Mouse (Mus musculus) thymus, postnatal 25 days (tissue): ENCODE measurements around the gene Zkscan6.

ENCODE experiments used
- DNase-seq: peaks from one replicate; pipeline ENCODE4 v3.0.0; 2022

Zkscan6 gene

GRCm38 (mm10) chr11:65806909-65807504 lies at the start of gene Zkscan6:
Gene Zkscan6, plus strand, starts transcription at chr11:65807175.
- peak; percentile 87 for DNase-seq

DNA sequence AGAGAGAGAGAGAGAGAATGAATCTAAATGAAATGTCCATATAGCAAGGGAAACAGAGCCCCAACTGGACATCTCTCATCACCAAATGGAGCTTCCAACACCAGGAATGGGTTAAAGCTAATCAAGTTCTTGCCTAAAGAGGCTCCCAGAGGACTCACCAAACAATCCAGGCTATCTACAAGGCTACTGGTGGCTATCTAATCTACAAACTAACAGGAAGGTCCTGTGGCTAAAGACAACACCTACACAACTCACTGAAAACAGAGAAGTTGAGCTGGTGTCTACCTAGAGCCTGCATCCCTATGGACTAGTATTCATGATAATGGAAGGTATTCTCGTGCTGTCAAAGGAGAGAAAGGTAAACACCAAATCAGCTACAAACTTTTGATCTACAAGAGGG lies 47.6 kb upstream of the Zkscan6 start:
- DNase-seq = no peak

GRCm38 (mm10) chr11:65760912-65761311 lies 46.1 kb upstream of the Zkscan6 start:
- DNase-seq = no peak

DNA sequence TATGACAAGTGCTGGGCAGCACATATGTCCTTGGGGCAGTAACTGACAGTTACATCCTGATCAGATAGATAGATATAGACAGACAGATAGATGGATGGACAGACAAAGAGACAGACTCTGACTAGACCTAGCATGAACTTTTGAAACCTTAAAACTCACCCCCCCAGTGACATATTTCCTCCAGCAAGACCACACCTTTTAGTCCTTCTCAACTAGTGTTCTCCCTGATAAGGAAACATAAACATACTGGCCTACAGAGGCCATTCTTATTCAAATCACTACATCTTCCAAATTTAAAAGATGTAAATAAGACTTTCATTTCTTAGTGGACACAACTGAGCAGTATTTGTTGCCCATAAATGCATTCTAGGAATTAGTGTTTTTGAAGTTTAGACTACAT lies 38.5 kb upstream of the Zkscan6 start:
- DNase-seq = no peak

DNA sequence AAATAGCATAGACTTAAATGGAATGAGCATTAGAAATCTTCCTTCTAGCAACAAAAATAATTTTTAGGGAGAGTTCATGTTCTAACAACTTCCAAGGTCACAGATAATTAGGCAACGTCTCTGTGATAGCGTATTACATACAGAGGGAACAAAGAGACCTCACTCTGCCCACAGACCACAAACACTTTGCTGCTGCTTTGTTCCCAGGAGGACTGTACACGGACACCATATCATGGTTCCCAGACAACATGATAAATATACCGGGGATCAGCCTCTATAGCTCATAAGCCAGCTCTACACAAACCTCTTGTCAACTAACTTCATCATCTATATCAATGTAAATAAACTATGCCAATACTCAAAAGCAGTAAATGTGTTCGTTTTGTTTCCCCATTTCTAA lies 37.0 kb upstream of the Zkscan6 start:
- DNase-seq = no peak

- no peak for DNase-seq
Measured at GRCm38 (mm10) chr11:65771546-65771945, 35.4 kb upstream of the Zkscan6 start.

DNA sequence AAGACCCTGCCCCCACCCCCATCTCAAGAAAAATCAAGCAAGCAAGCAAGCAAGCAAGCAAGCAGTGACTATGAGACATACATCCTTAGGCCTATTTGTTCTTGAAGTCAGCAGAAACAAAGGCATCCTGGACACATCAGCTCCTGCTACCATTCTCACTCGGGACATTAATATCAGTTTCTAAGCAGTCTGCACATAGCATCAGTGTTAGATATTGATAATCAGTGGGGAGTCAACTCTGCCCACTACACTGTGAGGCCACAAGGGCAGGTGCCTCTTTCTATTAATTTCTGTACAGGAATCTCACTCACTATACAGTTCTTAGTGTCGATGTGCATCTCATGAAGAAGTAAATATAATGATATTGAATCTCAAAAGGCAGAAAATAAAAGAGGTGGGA lies 33.4 kb upstream of the Zkscan6 start:
- DNase-seq = no peak

- no peak for DNase-seq
Measured at GRCm38 (mm10) chr11:65773946-65774656, 32.9 kb upstream of the Zkscan6 start.

DNA sequence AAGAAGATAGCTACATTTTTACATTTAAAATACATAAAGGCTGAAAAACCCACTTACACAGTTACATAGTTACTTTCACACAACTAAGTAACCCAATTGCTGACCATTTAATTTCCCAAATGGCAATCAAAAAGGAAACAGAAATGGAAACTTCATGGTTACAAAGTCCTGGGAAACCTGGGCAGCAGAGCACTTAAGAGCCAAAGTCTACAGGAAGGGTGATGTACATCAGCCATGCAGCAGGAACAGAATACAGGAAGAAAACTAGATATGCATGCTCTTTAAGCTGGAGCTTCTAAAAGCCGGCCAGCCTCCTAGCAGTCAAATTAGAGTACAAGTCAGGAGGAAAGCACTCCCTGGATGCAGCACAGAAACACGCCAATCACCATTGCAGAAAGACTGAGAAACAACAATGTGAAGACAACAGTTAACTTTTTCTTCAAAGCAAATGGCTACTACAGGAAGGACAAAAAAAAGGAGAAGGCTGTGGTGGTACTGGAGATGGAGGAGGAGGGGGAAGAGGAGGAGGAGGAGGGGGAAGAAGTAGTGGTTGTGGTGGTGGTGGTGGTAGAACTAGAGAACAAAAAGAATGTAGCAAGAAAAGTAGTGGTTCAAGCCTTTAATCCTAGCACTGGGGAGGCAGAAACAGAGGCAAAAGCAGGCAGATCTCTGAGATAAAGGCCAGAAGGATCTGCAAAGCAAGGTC lies 29.9 kb upstream of the Zkscan6 start:
- DNase-seq = no peak

- DNase-seq = no peak
Measured at GRCm38 (mm10) chr11:65777810-65778209, 29.2 kb upstream of the Zkscan6 start.

- no peak for DNase-seq
Measured at GRCm38 (mm10) chr11:65779066-65779465, 27.9 kb upstream of the Zkscan6 start.

DNA sequence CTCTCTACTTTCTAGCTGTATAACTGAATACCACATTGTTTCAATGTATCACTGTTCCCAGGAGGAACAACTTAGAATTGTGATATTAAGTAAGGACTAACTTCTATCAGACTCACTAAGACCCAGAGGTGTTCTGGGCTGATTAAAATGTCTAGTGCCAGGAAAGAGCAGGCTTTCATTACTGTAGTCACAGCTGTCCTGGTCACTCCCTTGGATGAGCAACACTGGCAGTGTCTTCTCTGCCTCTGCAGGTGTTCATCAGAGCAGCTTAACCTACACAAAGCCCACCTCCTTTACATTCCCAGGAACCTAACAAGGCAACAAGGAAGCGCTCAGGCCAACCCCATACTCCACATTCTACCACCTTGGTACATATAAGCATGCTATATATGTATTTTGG lies 27.4 kb upstream of the Zkscan6 start:
- no peak for DNase-seq

DNA sequence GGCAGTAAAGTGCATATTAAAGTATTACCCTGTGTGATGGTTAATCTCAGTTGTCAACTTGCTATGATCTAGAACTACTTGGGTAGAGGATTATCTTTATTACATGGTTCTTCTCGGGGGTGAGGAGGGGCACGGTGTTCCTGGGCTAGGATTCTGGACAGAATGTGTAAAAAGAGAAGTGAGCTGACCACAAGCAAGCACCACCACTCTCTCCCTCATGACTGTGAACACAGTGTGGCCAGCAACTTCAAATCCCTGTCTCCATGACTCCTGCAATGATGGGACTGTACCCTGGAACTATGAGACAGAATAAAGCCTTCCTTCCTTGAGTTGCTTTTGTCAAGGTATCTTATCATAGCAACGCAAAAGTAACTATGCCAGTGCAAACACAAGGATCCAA lies 25.4 kb upstream of the Zkscan6 start:
- no peak for DNase-seq

- no peak for DNase-seq
Measured at GRCm38 (mm10) chr11:65786160-65786559, 20.8 kb upstream of the Zkscan6 start.

DNA sequence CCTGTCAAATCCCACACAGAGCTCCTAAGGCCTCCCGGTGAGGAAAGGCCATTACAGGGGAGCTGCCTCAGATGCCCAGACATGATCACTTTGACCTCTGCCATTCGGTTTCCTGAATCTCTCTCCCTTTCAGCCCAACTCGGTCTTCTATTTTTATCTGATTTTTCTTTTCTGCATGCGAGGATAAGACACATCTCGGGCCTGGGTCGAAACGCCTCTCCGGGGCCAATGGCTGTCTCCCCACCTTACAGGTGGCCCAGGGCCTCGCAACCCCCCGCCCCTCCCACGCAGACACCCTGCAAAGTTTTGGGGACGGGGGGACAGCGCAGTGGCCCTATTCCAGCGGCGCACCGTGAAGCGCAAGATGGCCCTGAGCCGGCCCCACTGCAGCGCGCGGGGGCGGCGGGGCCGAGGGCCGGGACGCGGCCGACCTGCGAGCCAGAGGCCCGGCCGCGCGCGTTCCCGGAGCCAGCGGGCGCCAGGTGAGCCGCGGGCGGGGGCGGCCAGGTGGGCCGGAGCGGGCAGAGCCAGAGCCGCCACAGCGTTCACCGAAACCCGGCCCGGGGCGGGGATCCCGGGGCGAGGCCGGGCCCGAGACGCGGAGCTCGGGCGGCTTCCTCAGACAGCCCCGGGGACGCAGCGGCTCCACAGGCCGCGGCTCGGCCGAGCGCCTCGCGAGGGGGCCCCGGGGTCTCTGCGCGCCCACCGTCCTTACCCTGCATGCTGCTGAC lies 19.4 kb upstream of the Zkscan6 start:
- no peak for DNase-seq

DNA sequence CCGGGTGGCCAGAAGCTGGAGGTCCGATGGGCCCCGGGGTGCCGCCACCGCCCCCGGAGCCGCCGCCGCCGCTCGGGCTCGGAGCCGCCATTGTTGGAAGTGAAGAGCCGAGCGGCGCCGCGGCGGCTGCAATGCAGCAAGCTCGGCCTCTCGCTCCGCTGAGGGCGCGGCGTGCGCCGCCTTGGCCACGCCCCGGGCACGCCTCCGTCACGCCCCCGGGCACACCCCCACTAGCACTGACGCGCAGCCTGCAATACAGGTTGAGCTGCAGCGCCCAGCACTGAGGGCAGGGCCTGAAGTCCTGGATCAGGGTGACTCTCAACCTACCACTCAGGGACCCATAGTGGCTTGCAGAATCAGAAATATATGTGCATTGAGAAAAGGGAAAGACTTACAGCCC lies 18.8 kb upstream of the Zkscan6 start, which contains the start of gene Map2k4:
Map2k4 (minus strand) TSS at position 144 of the 400 bp plus-strand sequence.
- peak; percentile 95 for DNase-seq

DNA sequence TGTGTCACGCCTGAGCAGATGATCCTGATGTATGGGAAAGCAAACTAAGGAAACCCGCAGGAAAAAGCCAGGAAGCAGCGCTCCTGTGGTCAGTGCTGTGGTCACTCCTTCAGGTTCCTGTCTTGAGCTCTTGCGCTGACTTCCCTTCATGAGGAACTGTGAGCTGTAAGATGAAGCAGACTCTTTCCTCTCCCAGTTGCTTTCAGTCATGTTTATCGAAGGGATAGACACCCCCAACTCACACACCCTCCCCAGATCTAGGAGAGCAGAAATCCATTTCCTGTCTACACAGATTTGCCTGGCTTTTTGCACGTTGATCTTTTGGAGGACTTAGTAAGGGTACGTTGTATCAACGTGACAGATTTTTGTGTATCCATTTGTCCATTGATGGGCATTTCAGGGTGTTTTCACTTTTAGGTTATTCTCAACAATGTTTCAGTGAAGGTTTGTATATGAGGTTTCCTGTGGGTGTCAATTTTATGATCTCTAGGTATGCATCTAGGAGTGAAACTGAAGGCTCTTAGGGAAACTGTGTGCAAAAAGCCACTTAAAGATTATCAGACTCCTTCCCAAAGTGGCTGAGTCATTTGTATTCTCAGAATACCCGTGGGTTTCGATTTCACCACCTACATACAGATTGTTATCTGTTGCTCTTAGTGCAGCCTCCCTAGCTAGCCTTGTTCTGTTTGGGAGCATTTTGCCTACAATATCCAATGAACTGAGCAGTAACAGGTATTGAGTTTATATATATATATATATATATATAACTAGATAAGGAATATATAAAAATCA lies 12.4 kb upstream of the Zkscan6 start:
- DNase-seq = no peak

DNA sequence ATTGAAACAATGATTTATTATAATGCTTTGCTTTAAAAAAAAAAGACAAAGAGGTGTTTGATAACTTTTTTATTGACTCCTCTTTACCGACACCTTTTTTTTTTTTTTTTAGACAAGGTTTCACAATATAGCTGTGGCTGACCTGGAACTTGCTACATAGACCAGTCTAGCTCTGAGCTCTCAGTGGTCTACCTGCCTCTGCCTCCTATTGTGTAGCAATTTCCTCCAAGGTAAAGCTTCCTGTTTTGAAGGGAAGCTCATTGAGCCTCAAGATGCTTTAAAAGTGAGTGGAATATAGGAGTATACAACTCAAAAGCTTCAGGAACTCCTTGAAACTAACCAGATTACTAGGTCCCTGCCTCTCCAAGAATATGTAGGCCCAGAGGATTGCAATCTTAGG lies 11.1 kb upstream of the Zkscan6 start:
- no peak for DNase-seq

- no peak for DNase-seq
Measured at GRCm38 (mm10) chr11:65801899-65802298, 5.1 kb upstream of the Zkscan6 start.

DNA sequence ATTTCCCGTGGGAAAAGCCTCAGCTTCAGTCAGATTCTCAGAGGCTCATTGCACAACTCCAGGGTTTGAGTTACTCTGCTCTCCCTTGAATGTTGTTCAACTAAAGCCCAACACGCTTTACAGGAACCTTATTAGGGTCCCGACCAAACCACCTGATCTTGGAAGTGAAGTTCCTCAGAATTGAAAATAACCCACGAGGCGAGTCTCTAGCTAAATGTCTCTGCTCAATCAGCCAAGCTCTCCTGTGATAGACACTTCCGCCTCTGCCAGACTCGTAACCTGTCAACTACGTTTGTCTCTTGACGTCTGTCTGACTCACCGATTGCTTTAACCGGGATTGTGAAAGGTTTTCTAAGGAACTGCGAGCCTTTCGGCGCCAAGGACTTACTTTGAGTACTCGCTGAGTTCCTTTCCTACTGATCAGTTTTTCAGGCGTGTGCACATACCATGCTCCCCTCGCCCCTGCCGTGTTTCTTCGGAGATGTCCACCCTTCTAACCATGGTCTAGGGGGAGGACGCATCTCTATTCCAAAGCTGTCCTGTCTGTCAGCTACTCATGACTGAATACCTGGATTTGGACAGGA lies 562 bp upstream of the Zkscan6 start:
- DNase-seq = peak; percentile 50

GRCm38 (mm10) chr11:65807601-65808000 lies 626 bp downstream of the Zkscan6 start:
- DNase-seq = no peak

GRCm38 (mm10) chr11:65812088-65812487 lies 5.1 kb downstream of the Zkscan6 start:
- DNase-seq = no peak
